Mouse (Mus musculus): ENCODE data around the gene Brca1.
"Not testable (repeated sequence)": the region's sequence is repeated elsewhere in the genome, so short reads cannot be mapped to it uniquely, and the experiment has no call there.

Brca1 gene

DNA sequence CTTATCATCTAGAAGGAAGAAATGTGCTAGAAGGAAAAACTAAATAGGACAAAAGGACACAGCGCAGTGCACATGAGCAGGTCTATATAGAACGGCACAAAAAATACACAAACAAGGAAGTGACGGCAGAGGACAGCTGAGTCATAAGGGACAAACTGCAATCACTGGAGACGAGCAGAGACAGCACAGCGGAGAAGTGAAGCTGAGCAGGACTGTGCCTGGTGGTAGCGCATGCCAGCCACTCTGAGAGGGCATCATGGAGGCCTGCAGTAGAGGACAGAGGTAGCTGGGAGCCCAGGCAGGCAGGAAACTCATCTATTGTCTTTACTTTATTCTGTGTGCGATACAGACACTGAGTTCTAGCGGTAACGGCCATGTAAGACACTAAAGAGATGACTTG, 8.2 kb downstream of the Brca1 start:
- no peak for DNase-seq (ENCODE audit: low spot score in 2 of 2)

DNA sequence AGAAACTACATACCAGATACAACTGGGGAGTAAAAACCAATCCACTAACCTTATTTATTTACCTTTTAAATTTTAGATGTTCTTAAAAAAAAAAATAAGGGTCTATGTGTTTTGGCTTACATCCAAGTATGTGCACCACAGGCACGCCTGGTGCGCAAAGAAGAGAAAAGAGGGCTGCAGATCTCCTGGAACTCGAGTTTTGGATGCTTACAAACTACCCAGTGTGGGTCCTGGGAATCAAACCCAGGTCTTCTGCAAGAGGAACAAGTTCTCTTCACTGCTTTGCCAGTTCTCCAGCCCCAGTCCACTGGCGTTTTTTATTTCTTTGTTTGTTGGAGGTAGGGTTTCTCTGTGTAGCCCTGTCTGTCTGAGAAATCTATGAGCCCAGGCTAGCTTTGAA, 25.1 kb downstream of the Brca1 start:
- DNase-seq (ENCODE audit: low spot score in 2 of 2): no peak

DNA sequence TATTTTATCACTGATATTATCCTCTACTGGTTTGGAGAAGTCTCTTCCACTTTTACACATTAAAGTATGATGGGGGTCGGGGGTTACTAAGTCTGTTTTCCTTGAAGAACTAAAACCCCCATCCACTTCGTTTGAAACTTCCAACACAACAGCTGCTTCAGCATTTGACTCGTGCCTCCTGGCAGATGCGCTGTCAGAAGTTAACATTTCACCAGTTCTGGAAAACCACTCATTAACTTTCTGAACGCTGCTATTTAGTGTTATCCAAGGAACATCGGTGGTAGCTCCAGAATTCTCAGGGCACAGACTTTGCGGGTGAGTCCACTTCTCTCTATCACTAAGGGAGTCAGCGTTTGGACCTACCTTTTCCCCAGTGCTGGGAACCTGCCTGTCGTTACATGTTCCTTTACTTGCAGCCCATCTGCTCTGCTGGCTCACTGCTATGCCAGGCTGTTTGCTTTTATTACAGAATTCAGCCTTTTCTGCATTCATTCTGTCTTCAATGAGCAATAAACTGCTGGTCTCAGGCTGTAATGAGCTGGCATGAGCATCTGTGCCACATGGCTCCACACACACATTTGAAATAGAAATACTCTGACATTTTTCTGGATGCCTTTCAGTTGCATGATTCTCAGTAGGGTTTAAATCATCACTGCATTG, 25.7 kb downstream of the Brca1 start:
- no peak for DNase-seq (ENCODE audit: low spot score in 2 of 2)

DNA sequence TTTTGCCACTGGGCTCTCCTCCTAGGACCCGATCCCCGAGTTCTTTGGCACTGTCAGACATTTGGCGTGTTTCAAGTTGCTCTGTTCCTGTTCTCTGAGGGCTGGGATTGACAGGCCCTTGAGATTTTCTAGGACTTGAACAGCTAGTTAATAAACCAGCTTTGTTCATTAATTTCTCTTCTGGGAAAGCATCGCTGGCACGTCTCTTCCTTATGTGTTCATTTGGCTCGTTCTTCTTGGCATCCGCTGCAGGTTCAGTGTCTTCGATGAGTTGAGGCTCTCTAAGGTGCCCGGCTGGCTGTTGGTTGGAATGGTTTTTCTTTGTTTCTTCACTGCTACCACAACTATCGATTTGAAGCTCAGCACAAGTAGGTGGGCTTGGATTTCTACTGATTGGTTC, 26.7 kb downstream of the Brca1 start:
- no peak for DNase-seq (ENCODE audit: low spot score in 2 of 2)

DNA sequence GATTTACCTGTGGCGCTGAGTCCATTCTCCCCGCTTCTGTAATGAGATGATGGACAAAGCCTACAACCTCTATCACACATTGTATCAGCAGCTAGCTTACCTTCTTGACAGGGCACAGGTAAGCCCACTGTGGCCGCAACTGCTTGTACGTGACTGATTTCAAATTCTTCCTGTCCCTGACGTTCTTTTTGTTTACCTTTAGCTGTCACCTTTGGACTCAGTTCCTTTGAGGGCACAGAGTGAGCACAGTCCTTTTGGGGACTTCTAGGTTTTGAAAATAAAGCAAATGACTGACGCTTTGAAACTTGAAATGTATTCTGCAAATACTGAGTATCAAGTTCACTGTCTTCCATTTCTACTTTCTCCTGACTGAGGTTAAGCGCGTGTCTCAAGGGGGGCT, 27.3 kb downstream of the Brca1 start:
- no peak for DNase-seq (ENCODE audit: low spot score in 2 of 2)

DNA sequence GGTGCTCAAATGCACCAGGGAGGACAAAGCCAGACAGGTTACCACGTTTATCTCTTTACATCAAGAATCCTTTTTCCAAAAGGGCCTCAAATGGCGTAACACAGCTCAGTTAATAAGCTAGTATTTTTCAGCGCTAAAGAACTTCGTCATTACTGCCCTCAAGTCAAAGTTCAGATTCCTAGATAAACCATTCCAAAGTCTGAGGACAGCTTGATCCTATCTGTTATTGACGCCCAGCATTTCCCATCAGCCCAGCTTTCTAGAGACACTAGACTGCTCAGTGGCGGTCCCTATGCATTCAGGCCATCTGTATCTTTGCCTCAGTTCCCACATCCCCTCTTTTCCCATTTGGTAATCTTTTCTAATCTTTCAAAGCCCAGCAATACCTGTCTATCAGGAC, 32.4 kb downstream of the Brca1 start:
- no peak for DNase-seq (ENCODE audit: low spot score in 2 of 2)

DNA sequence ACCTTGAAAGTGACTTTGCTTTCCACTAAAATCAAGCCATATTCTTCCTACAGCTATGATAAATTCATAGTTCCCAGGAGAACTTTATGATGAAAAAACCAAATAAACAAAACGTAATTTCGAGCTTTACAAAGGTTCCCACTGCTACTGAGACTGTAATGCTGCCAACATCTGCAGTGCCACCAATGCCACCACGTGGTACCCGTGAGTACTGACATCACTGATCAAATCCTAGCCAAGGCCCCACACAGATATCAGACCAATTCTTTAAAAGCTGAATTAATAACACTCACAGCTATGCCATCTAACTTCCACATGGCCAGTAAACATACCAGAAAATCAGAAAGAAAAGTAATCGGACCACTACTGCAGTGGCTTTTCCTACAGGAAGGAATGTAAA, 32.8 kb downstream of the Brca1 start:
- DNase-seq (ENCODE audit: low spot score in 2 of 2): no peak

DNA sequence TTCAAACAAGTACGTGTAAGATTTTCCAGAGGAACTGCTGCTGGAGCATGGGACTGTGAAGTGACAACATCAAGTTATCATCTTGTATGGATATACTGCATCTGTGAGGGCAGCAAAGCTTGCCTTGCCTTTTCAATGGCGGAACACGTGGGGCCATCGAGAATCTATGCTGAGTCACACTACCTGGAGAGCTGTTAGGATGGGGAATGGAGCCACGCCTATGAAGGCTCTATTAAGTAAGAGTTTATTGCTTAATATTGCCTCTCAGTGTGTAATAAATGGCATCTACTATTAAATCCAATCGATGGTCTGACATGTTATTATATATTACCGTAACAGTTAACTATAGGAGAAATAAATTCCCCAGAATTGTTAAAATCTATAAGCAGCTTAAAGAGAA, 44.7 kb downstream of the Brca1 start:
- DNase-seq (ENCODE audit: low spot score in 2 of 2): no peak

DNA sequence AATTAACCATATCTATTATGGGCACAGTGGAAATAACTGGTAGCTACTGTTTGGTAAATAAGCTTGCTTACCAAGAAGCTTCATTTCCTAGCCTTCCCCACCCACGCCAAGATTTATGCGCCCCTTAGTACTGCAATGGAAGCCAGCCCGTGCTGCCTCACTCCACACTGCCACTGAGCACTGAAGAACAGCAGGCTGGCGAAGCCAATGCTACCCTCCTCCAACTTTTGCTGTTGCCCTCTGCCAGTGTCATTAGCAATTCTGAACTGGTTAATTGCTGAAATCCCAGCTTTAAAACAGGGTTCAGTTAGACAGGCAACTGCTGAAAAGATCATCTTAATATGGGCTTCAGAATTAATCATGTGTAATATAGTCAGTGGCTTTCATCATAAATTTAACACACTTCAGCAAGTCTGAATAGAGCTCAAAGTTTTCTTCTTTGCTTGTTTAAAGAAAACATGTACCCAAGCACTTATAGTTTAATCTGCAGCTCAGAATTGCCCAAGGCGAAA, 45.4 kb downstream of the Brca1 start:
- DNase-seq (ENCODE audit: low spot score in 2 of 2): no peak

DNA sequence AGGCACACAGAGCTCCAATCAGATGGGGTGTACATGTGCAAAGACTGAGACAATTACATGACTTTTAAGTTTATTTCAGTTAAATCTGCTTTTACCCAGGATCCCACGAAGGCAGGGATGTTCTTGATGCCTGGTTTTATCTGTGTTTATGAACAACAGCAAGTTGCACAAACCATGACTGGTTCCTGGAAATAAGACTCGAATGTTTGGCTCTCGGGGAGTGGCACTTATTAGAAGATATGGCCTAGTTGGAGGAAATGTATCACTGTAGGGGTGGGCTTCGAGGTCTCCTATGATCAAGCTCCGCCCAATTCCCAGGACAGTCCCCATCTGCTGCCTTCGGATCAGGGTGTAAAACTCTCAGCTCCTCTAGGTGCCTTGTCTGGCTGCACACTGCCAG, 65.6 kb downstream of the Brca1 start:
- DNase-seq (ENCODE audit: low spot score in 2 of 2): no peak

DNA sequence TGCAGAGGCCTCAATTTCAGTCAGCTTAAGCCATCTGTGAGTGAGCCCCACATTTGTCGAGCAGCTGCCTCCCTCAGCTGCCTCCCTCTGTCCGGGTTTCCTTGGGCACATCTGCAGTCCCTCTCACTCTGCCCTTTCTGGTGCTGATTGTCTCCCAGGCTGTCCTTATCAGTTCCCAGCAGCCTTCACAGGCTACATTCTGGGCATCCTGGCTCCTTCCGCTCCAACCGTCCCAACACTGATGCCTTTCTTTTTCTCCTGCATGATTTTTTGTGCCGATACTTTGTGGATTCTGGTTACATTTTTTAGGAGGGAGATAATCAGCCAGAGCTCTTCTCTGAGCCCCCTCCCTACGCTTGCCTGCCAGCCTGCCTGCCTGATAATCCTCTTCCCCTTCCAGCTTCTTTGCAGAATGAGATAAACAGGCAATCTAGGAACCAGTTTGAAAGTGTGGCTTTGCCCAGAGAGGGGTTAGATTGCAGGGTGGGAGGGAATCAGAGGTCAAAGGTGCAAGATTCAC, 66.2 kb downstream of the Brca1 start:
- no peak for DNase-seq (ENCODE audit: low spot score in 2 of 2)

DNA sequence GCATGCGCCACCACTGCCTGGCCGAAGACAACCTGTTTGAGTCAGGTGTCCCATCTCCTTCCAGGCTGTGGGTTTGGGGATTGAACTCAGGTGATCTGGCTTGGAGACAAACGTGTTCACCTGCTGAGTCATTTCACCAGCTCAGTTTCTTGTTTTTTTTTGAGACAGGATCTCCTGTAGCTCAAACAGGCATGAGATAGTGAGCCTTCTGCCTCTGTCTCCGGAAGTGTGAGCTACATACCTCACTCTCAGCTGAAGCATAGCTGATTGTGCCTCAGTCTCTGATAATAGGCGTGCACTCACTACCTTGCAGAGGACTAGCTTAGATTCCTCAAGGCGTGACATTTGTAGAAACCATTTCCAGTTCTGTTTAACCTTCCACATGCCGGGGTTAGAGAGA, 66.9 kb downstream of the Brca1 start:
- no peak for DNase-seq (ENCODE audit: low spot score in 2 of 2)

DNA sequence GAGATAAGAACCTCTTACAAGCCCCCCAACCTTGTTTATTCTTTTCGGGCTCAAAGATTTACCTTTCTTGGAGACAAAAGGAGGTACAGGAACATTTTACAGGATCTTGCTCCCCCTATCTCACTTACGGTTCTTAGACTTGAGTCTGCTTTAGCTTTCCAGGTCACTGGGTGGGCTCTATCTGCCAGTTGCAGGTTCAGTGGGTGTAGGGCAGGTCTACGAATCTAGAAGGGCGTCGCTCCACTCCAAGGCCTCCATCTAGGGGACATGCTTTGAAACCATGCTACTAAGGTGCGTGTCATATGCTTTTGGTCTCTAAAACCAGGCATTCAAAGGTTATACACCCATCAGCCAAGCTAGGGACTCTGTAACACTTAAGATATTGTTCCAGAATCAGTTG, 67.5 kb downstream of the Brca1 start:
- DNase-seq (ENCODE audit: low spot score in 2 of 2): no peak

DNA sequence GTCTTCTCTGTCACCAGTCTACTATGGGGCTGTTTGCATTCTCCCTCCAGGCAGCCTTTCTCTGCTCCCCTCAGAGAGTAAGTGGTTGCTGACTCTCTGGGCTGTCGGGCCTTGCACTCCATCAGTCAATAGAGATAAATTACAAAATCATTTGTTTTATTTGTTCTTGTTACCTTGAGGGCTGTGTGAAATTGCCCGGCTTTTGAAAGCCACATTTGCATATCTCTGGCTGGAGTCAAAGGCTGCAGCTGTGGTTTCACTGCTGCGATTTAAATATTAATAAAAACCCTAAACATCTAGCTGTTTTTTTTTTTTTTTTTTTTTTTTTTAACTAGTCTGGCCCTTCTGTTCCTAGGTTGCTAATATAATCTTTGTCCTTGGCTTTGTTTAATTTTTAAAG, 68.0 kb downstream of the Brca1 start:
- no peak for DNase-seq (ENCODE audit: low spot score in 2 of 2)

DNA sequence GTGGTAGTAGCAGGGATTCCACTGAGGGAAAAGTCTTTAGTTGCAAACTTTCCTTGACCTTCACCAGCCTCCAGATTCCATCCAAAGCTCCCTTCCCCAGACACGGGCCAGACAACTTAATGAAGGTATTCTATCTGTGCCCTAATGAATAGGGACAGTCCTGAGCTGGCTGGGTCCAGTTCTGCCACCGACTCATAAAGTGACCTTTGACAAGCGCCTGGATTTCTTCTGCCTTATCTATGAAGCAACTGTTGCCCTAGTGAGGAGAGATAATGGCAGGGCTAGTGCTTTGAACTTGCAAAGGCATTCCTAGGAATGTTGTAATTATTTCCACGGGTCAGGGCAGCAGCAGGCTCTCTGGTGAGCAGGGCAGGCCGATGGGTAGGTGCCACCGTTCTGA, 70.8 kb downstream of the Brca1 start:
- DNase-seq (ENCODE audit: low spot score in 2 of 2): no peak

DNA sequence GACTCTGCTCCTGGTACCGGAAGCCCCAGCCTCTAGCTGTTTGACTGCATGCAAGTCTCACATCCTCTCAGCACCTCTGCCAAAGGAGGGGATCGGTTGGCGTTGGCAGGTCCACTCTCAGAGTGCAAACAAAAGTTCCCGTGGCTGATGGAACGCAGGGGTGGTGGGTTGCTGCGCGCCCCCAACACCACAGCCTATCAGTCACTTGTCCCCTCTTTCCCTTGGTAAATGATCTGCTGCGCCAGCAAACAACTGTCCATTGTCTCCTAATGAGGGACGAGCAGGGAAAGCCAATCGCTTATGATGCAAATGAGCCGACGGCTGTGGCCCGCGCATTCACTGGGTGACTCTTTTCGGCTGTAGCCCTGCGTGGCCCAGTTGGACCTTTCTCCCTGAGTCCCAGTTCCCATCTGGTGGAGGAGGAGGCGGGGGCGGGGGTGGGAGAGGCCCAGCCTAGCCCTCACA, 72.6 kb downstream of the Brca1 start:
- DNase-seq (ENCODE audit: low spot score in 2 of 2): no peak

DNA sequence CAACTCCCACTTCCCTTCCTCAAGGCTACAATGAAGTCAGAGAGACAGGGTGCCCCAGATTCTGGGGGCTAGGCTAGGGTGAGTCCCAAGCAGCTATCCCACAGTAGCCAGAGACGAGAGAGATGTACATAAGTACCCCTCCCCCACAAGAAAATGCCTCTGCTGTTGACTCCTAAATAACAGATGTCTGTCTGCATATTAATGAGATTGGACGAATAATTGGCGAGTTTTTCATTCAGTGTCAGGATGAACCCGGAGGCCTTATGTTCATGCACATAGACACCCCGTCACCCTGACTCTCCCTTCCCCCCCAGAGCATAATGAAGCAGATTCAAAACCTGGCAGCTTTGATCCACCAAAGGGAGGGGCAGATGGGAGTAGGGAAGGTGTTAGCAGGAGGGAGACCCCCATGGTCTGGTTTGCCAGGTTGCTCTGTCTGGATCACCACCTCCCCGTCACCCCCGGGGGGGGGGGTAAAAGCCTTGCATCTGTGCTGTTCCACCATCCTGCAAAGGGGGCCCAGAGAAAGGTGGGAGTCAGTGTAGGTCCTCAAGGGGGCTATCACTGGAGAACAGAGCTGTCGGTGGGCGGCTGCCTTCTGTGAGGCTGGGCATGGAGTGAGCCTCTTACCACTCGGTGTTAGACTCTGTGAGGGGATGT, 74.1 kb downstream of the Brca1 start:
- DNase-seq (ENCODE audit: low spot score in 2 of 2): no peak

DNA sequence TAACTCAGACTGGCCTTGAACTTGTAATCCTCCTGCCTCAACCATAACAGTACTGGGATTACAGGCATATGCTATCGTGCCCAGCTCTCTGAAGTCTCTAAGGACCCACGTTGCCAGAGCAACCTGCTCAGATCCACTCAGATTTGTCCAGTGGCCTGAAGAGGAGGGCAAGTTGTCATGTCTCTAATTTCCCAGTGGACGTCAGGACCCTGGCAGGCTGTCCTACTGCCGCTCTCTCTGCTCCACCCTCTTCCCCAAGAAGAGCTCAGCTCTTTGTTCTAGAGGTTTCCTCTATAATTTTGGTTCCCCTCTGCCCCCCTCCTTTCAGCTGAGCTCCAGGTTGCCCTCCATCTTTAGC, 74.6 kb downstream of the Brca1 start:
- no peak for DNase-seq (ENCODE audit: low spot score in 2 of 2)

DNA sequence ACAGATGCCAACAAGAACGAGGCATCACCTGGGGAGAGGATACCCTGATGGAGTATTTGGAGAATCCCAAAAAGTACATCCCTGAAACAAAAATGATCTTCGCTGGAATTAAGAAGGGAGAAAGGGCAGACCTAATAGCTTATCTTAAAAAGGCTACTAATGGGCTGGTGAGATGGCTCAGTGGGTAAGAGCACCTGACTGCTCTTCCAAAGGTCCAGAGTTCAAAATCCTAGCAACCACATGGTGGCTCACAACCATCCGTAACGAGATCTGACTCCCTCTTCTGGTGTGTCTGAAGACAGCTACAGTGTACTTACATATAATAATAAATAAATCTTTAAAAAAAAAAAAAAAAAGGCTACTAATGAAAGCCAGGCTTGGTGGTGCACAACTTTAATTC, 75.4 kb downstream of the Brca1 start:
- not testable (repeated sequence) for DNase-seq (ENCODE audit: low spot score in 2 of 2)

DNA sequence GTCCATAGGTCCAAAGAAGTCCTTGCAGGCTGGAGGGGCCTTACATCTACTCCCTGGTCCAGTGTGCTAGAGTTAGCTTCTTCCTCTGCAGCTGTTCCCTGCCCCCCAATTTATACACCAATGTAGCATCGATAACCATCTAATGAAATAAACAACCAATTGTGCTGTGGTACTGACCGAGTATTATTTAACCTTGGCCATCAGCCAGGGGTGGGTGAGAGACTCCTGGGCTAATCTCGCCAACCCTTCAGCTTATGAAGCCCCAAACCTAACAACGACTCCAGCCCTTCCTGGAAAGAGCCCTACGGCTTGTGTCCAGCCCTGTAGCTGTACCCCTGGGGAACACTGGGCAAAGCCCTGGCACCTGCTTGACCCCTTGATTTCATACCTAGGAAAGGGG, 77.5 kb downstream of the Brca1 start:
- no peak for DNase-seq (ENCODE audit: low spot score in 2 of 2)

DNA sequence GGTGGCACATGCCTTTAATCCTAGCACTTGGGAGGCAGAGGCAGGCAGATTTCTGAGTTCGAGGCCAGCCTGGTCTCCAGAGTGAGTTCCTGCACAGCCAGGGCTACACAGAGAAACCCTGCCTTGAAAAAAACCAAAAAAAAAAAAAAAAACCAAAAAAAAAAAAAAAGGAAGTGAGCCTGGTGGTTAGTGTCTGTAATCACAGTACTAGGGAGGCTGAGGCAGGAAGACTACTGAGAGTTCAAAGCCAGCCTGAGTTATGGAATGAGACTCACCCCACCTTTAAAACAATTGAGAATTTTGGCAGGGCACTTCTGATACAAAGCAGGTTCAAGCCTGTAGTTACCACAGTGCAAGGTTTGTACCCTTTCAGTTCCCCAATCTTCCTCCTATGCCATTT, 78.1 kb downstream of the Brca1 start:
- DNase-seq (ENCODE audit: low spot score in 2 of 2): not testable (repeated sequence)

DNA sequence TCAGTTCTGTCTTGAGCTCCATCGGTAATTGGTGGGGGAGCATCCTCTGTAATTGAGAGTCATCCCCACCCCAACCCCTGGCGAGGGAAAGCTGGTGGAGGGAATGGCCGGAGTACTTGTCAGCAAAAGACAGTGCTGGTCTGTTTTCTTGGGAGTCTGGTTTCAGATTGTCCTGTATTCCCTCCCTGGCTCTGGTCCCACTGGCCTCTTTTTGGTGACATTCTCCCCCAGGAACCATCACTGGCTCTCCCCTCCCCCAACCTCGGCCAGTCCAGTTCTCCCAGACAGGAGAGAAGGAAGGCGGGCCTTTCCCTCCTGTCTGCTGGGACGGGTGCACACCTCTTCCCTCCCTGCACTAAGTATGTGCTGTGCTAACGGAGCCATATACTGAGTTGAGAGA, 79.4 kb downstream of the Brca1 start:
- no peak for DNase-seq (ENCODE audit: low spot score in 2 of 2)

DNA sequence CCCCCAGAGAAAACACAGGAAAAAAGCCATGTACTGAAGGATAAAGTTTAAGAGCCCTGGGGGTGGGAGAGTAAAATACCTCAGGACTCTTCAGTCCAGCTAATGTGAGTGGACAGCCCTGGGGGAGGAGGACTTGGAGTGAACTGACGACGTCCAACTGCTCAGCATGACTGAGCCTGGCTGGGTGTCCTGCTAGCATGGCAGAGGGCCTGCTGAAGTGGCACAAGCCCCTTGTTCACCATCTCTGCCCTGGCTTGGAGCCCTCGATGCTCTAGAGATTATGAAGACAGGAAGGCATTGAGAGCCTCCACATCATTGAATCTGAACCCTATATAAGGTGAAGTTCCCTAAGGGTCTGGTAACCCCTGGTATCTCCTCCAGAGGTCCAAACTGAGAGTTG, 79.8 kb downstream of the Brca1 start:
- DNase-seq (ENCODE audit: low spot score in 2 of 2): no peak

DNA sequence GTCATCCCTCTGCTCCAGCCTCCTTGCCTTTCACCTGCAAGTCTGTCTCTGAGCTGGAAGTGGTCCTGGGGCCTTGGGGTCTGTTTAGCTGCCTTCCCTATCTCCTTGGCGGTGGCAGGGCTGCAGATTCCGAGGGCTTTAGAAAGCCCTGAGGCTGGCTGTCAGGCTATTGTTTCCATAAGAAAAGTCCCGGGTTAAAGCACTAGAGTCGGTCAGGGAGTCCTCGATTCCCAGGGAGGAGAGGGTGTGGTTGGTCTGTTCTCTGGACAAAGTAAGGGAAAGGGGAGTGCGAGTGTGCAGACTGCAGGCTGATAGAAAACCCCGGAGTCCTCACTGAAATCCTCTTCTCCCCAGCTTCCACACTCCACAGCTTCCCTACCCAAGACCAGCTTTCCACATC, 81.5 kb downstream of the Brca1 start:
- no peak for DNase-seq (ENCODE audit: low spot score in 2 of 2)
